Mouse (Mus musculus) lung, embryonic 15.5 days (tissue): ENCODE measurements at regions not wholly inside any gene's neighbourhood (a gene's known extent, or its start where the extent isn't known, plus 50 kb on each side); places are given as distances from the start of the nearest gene placed in this dataset.

Source experiments
- ATAC-seq: fragments of 200-750 bp; cut with Nextera tagmentation; 2 replicates; pipeline ENCODE4 v1.8.0; 2017; ENCODE audit warnings: moderate number of reproducible peaks, borderline replicate concordance; ENCODE audit not compliant: low FRiP score, low TSS enrichment; ENCODE audit errors: extremely low read depth
- H3K27ac ChIP-seq: fragments of 300-500 bp; sonication (generic); 2 replicates; pipeline ENCODE4 v1.5.1; 2015; ENCODE audit warnings: moderate library complexity, mild to moderate bottlenecking, inconsistent platforms
- H3K27me3 ChIP-seq: fragments of 300-500 bp; sonication (generic); 2 replicates; pipeline ENCODE4 v1.6.1; 2015; ENCODE audit warnings: inconsistent platforms
- H3K36me3 ChIP-seq: fragments of 300-500 bp; sonication (generic); 2 replicates; pipeline ENCODE4 v1.6.1; 2015; ENCODE audit warnings: inconsistent platforms
- H3K4me1 ChIP-seq: fragments of 300-500 bp; sonication (generic); 2 replicates; pipeline ENCODE4 v1.6.1; 2015; ENCODE audit warnings: inconsistent platforms
- H3K4me2 ChIP-seq: fragments of 300-500 bp; sonication (generic); 2 replicates; pipeline ENCODE4 v1.6.1; 2015; ENCODE audit warnings: inconsistent platforms, mild to moderate bottlenecking, moderate library complexity
- H3K4me3 ChIP-seq: fragments of 300-500 bp; sonication (generic); 2 replicates; pipeline ENCODE4 v1.5.1; 2015; ENCODE audit warnings: mild to moderate bottlenecking, inconsistent platforms
- H3K9ac ChIP-seq: fragments of 300-500 bp; sonication (generic); 2 replicates; pipeline ENCODE4 v1.6.1; 2015; ENCODE audit warnings: inconsistent platforms
- H3K9me3 ChIP-seq: fragments of 300-500 bp; sonication (generic); 2 replicates; pipeline ENCODE4 v1.6.1; 2016; ENCODE audit warnings: inconsistent platforms
- WGBS: fragments of 180-500 bp; shearing (Covaris S2); methylation state at CpG from one replicate; pipeline ENCODE4 v1.1.7; 2015; 5-methylcytosine and 5-hydroxymethylcytosine counted together

DNA sequence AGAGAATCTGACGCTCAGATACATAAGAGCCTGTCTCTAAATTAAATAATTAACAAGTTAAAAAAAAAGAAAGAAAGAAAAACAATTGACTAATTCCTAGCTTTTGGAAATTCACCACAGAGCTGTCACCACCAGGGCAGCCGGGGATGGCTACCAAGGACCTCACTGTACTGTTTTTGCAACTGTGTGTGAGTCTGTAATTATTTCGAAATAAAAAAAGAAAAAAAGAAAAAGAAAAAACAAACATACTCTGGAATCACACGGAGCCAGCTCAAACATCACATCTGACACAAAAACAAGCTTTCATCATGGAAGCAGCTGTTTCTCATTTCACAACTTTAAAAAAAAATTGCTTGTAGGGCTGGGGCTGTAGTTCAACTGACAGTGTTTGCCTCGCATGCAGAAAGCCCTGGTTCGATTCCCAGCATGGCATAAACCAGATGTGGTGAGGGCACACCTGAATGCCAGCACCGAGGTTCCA, 168.6 kb downstream of the Inhbb start:
- Histone ChIP-seq H3K4me1 (0 out of 2 replicates have a peak, but pooled peaks cover 5% of the 10 kb centered on the region), H3K9ac (no peak overlapping the region), H3K9me3 (no peaks in the 10 kb centered on the region), H3K4me2 (no peak overlapping the region), H3K36me3 (no peaks in the 10 kb centered on the region), H3K27ac (no peak overlapping the region), H3K4me3 (no peak overlapping the region), H3K27me3 (no peaks in the 10 kb centered on the region)
- ATAC-seq = peak; percentile 74; the same call in 1 of the 2 replicates
- 41% methylated on average over 7 of the region's 7 CpGs for WGBS

DNA sequence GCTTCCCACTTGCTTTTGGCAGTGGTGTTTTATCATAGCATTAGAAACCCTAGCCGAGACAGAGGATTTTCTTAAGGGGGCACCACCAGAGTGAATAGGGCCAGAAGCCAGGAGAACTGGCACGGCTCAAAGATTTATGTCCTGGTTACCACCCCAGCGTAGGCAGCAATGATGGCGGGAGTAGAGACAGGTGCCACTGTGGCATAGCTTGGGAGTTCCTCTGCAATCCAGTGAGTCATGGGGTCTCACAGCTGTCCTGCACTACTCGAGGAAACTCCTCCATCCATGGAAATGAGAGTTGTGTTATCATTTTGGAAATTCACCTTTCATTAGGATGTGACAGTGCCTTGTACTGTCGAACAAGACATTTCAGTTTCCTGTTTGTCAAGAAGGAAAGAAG, 169.6 kb downstream of the Inhbb start:
- Histone ChIP-seq H3K9ac (no peak overlapping the region), H3K4me3 (no peak overlapping the region), H3K4me1 (0 out of 2 replicates have a peak, but pooled peaks cover 5% of the 10 kb centered on the region), H3K36me3 (no peaks in the 10 kb centered on the region), H3K27ac (no peak overlapping the region), H3K27me3 (no peaks in the 10 kb centered on the region), H3K4me2 (no peak overlapping the region), H3K9me3 (no peaks in the 10 kb centered on the region)
- ATAC-seq = no peak
- WGBS = 81% methylated on average over 6 of the region's 6 CpGs

DNA sequence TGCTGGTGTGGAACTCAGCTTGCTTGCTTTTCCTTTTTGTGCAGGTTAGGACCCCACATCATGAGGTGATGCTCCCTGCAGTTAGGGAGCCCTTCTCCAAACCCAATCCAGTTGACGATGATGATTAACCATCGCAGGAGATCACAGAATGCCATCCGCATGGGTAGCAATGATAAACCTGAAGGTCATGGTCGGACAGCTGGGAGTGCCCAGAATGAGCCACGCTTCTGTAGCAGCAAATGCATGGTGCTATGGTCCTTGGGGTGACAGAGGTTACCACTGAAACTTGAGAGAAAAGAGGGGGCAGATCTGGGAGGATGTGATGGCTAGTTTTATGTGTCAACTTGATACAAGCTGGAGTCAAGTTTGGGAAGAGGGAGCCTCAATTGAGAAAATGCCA, 170.3 kb downstream of the Inhbb start:
- WGBS = 86% methylated on average over 5 of the region's 5 CpGs
- Histone ChIP-seq H3K4me1 (0 out of 2 replicates have a peak, but pooled peaks cover 3% of the 10 kb centered on the region), H3K9ac (no peak overlapping the region), H3K36me3 (no peaks in the 10 kb centered on the region), H3K4me3 (no peak overlapping the region), H3K9me3 (no peaks in the 10 kb centered on the region), H3K27me3 (no peaks in the 10 kb centered on the region), H3K4me2 (no peak overlapping the region), H3K27ac (no peak overlapping the region)
- no peak for ATAC-seq

DNA sequence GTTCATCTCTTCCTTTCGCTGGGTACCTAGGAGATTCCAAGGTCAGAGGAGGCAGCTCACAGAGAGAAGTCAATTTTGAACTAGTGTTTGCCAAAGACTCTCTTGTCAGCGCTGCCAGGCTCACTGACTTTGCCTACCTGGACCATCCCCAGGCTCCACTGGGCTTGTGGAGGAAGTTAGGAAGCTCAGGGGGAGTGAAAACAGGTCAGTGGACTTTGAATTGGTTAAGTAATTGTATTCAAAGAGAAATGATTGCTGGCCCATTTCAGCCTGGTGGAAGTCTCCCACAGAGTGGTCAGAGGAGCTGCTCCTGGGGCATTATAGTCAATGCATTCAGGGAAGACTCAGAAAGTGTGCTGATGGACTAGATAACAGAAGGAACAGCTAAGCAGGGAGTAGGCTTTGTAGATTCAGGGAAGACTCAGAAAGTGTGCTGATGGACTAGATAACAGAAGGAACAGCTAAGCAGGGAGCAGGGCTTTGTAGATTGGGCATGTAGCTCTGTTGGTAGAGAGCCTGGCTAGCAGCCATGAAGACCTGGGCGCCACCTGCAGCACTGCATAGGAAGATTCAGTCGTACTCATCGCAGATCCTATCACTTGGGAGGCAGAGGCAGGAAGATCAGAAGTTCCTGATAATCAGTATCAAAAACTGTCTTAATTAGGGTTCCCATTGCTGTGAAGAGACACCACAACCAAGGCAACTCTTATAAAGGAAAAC, 173.1 kb downstream of the Inhbb start:
- H3K27ac ChIP-seq = no peak overlapping the region
- H3K4me2 ChIP-seq = no peak overlapping the region
- H3K9ac ChIP-seq = no peak overlapping the region
- H3K4me3 ChIP-seq = no peak overlapping the region
- ATAC-seq = no peak
- H3K36me3 ChIP-seq = no peaks in the 10 kb centered on the region
- H3K27me3 ChIP-seq = no peaks in the 10 kb centered on the region
- H3K9me3 ChIP-seq = no peaks in the 10 kb centered on the region
- no peaks in the 10 kb centered on the region for H3K4me1 ChIP-seq
- WGBS = 78% methylated on average over 5 of the region's 5 CpGs

DNA sequence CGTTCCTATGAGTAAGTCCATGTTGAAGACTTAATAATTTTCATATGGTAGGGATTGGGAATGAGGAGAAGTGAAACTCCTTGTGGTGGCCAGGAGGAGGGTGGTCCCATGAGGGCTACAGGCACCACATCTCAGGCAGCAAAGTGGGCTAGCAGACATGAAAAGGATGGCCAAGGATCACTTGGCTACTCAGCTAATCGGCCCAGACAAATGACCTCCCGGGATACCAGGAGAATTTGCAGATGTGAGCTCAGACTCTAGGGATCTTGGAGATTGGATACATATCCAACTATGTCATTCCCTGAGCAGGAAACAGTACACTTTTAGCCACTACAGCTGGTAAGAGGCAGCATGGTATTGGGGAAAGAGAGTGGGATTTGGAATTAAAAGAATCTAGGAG, 174.9 kb downstream of the Inhbb start:
- Histone ChIP-seq H3K27me3 (no peaks in the 10 kb centered on the region), H3K27ac (no peak overlapping the region), H3K4me2 (no peak overlapping the region), H3K36me3 (no peaks in the 10 kb centered on the region), H3K4me1 (no peaks in the 10 kb centered on the region), H3K4me3 (no peak overlapping the region), H3K9ac (no peak overlapping the region), H3K9me3 (no peaks in the 10 kb centered on the region)
- 52% methylated on average over 3 of the region's 3 CpGs for WGBS
- ATAC-seq = no peak

DNA sequence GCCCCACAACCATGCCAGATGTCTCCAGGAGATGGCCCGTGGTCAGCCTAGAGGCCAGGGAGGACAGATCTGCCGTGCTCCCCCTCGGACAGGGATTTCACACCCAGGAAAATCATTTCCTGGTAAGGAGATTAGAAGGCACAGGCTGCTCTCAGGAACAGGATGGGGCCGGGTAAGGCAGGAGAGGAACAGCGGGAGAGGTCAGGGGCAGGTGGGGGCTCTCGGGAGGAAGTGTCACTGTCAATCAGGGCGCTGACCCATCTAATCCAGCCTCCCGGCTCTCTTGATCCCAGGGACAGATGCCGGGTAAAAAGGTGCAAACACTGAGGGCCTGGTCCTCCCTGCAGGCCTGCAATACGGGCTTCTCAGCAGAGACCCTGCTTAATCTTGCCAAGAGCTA, 183.6 kb downstream of the Inhbb start:
- Histone ChIP-seq H3K9me3 (no peaks in the 10 kb centered on the region), H3K27me3 (no peaks in the 10 kb centered on the region), H3K4me1 (no peaks in the 10 kb centered on the region), H3K4me2 (no peak overlapping the region), H3K36me3 (no peaks in the 10 kb centered on the region), H3K9ac (no peak overlapping the region), H3K27ac (no peak overlapping the region), H3K4me3 (no peak overlapping the region)
- WGBS = 38% methylated on average over 10 of the region's 10 CpGs
- ATAC-seq = no peak

DNA sequence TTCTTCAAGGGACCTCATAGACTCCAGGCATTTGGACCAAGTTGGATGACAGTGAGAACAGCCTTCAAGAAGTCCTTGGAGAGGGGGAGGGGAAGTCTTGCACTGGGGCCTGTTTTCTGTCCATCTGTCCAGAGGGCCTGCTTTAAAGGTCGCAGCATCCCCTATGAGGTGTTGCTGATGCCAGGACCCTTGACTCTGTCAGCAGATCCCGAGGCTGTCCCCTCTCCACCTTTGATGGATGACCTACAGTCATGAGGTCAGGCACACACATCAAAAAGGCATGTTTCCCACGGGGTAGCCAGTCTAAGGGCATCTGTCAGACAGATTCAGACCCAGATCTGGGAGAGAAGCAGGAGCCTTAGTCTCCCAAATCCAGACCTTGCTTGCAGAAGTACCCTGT, 183.4 kb upstream of the Gli2 start:
- H3K9me3 ChIP-seq = no peaks in the 10 kb centered on the region
- H3K4me1 ChIP-seq = no peaks in the 10 kb centered on the region
- no peak for ATAC-seq
- H3K27ac ChIP-seq = no peak overlapping the region
- H3K36me3 ChIP-seq = no peaks in the 10 kb centered on the region
- WGBS = 18% methylated on average over 3 of the region's 3 CpGs
- no peaks in the 10 kb centered on the region for H3K27me3 ChIP-seq
- no peak overlapping the region for H3K4me2 ChIP-seq
- H3K9ac ChIP-seq = no peak overlapping the region
- no peak overlapping the region for H3K4me3 ChIP-seq

DNA sequence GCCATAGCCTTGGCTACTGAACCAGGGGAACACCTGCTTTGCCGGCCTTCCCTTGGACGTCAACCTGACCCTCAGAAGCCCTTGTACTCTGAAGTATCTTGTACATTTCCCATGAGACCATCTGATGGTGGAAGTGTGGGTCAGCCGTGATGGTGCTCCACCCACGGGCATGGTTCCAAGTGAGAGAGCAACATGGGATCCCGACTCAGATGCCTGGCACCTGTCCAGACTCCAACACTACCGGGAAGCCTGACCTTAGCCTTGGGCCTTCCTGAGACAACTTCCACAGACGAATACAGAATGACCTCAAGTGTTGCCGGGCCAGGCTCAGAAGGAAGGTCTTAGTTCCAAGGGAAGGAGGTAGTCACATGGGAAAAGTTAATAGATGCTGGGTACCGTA, 181.0 kb upstream of the Gli2 start:
- WGBS = 56% methylated on average over 9 of the region's 9 CpGs
- no peak for ATAC-seq
- H3K4me2 ChIP-seq = no peak overlapping the region
- H3K4me1 ChIP-seq = no peaks in the 10 kb centered on the region
- H3K27me3 ChIP-seq = no peaks in the 10 kb centered on the region
- no peak overlapping the region for H3K27ac ChIP-seq
- no peak overlapping the region for H3K9ac ChIP-seq
- no peaks in the 10 kb centered on the region for H3K9me3 ChIP-seq
- H3K4me3 ChIP-seq = no peak overlapping the region
- H3K36me3 ChIP-seq = no peaks in the 10 kb centered on the region

DNA sequence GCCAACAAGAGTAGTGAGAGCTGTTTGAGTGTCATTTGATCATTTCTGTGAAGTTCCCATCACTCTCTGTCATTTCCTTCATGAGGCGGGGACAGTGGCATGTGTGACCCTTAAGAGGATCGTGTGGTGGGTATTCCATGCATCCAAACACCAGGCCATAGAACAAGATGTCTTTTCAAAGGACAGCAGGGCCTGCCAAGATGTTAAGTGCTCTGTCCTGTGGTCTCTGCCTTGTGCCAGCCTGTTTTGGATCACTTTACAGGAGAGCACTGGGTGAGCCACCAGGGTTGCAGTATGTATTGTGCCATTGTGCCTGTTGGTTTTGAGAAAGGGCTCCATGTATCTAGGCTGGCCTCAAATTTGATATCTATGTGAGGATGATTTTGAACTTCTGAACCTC, 173.6 kb upstream of the Gli2 start:
- no peak overlapping the region for H3K27ac ChIP-seq
- no peak for ATAC-seq
- no peak overlapping the region for H3K4me3 ChIP-seq
- 70% methylated on average over 2 of the region's 2 CpGs for WGBS
- no peak overlapping the region for H3K9ac ChIP-seq
- H3K36me3 ChIP-seq = no peaks in the 10 kb centered on the region
- no peak overlapping the region for H3K4me2 ChIP-seq
- no peaks in the 10 kb centered on the region for H3K27me3 ChIP-seq
- no peaks in the 10 kb centered on the region for H3K4me1 ChIP-seq
- no peaks in the 10 kb centered on the region for H3K9me3 ChIP-seq

DNA sequence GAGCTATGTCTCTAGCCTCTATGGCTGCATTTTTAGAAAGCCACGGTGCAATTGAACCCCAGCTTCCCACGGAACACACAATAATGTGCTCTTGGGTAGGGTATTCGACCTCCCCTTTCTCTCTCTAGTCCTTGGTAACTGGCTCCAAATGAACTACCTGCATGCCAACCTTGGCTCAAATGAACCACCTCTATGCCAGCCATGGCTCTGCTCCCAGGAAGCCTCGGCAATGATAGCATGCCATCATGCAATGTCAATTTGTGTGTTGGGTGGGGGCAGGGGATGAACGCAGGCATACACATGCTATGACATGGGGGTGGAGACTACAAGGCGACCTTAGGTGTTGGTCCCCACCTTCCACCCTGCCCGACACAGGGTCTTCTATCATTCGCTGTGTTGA, 170.5 kb upstream of the Gli2 start:
- ATAC-seq = no peak
- Histone ChIP-seq H3K4me1 (no peaks in the 10 kb centered on the region), H3K27me3 (no peaks in the 10 kb centered on the region), H3K4me2 (no peak overlapping the region), H3K4me3 (no peak overlapping the region), H3K9ac (no peak overlapping the region), H3K36me3 (no peaks in the 10 kb centered on the region), H3K9me3 (no peaks in the 10 kb centered on the region), H3K27ac (no peak overlapping the region)
- WGBS = 85% methylated on average over 8 of the region's 8 CpGs

DNA sequence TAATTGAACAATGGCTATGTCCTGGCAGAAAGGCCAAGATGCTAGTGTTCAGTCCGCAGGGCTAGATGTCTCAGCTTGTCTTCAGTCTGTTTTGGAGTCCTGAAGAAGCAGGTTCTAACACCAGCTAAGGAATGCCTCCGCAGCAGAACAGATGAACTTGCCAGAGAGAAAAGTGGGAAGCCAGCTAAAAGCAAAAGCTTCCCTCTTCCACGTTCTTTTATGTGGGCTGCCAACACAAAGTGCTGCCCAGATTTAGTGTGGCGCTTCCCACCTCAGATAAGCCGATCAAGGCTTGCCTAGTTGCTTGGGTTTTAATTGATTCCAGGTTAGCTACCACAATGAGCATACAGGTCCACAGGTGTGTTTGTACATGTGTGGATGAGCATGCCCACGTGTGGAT, 168.5 kb upstream of the Gli2 start:
- Histone ChIP-seq H3K4me3 (no peak overlapping the region), H3K9me3 (no peaks in the 10 kb centered on the region), H3K27ac (no peak overlapping the region), H3K27me3 (no peaks in the 10 kb centered on the region), H3K4me1 (no peaks in the 10 kb centered on the region), H3K4me2 (no peak overlapping the region), H3K9ac (no peak overlapping the region), H3K36me3 (no peaks in the 10 kb centered on the region)
- 79% methylated on average over 6 of the region's 6 CpGs for WGBS
- no peak for ATAC-seq

DNA sequence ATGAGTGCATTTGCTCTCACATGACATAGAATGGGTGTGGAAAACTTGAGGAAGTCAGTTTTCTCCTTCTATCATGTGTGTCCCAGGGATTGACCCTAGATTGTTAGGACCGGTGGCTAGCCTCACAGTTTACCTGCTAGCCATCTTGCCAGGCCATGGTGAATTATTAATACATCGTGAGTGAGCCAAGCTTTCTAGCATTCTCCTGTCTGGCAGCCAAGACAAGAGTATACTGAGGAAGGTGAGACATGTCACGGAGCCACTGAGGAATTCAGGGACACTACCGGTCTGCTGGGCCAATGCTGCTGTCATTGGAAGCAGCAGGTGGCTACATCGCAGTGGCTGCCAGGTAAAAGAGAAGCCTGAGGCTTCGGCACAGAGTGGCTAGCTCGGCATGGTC, 167.6 kb upstream of the Gli2 start:
- H3K9me3 ChIP-seq = no peaks in the 10 kb centered on the region
- H3K36me3 ChIP-seq = no peaks in the 10 kb centered on the region
- H3K4me2 ChIP-seq = no peak overlapping the region
- 77% methylated on average over 7 of the region's 7 CpGs for WGBS
- no peaks in the 10 kb centered on the region for H3K27me3 ChIP-seq
- no peak overlapping the region for H3K9ac ChIP-seq
- H3K27ac ChIP-seq = no peak overlapping the region
- H3K4me1 ChIP-seq = no peaks in the 10 kb centered on the region
- H3K4me3 ChIP-seq = no peak overlapping the region
- no peak for ATAC-seq

DNA sequence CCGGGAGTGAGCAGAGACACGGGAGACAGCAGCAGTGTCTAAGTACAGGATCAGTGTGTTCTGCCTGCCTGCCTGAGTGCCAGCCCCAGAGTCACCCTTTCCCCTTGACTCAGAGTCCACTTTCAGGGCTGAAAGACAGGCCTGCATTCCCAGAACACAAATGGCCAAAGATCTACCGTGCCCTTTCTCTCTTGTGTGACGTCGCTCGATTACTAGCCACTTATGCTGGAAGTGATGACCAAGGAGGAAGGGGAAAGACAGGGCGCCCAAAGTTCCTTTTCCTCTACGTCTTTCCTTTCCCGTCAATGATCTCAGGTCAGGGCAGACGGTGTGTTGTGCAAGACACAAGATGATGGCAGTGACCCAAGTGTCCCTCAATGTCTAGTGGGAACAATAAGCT, 166.4 kb upstream of the Gli2 start:
- H3K4me1 ChIP-seq = no peaks in the 10 kb centered on the region
- H3K36me3 ChIP-seq = no peaks in the 10 kb centered on the region
- no peaks in the 10 kb centered on the region for H3K27me3 ChIP-seq
- H3K9me3 ChIP-seq = no peaks in the 10 kb centered on the region
- no peak for ATAC-seq
- no peak overlapping the region for H3K4me2 ChIP-seq
- no peak overlapping the region for H3K4me3 ChIP-seq
- 63% methylated on average over 10 of the region's 10 CpGs for WGBS
- H3K27ac ChIP-seq = no peak overlapping the region
- H3K9ac ChIP-seq = no peak overlapping the region
